Mouse (Mus musculus) kidney, embryonic 16.5 days (tissue): ENCODE results near the gene Spsb2. TPM values are rescaled to one million over a fixed set of nuclear protein-coding genes. Genes with fewer than 3 reads are reported as not detected.
A peak's percentile ranks its signal among the peaks of the same experiment; 100 is the strongest.
"Not testable (repeated sequence)": the region's sequence is repeated elsewhere in the genome, so short reads cannot be mapped to it uniquely, and the experiment has no call there.

Experiments used
- ATAC-seq: fragments of 200-750 bp; cut with Nextera tagmentation; 2 replicates; pipeline ENCODE4 v1.8.0; 2017; ENCODE audit warnings: moderate TSS enrichment; ENCODE audit not compliant: low FRiP score, low TSS enrichment
- H3K27ac ChIP-seq: fragments of 300-500 bp; sonication (generic); 2 replicates; pipeline ENCODE4 v1.5.1; 2014; ENCODE audit warnings: low read length
- H3K27me3 ChIP-seq: fragments of 300-500 bp; sonication (generic); 2 replicates; pipeline ENCODE4 v1.6.1; 2014; ENCODE audit warnings: low read length, control low read depth, mixed read lengths; ENCODE audit not compliant: insufficient read depth
- H3K36me3 ChIP-seq: fragments of 300-500 bp; sonication (generic); 2 replicates; pipeline ENCODE4 v1.6.1; 2014; ENCODE audit warnings: low read length, control low read depth, mixed read lengths; ENCODE audit not compliant: insufficient read depth
- H3K4me1 ChIP-seq: fragments of 300-500 bp; sonication (generic); 2 replicates; pipeline ENCODE4 v1.6.1; 2014; ENCODE audit warnings: low read length, control low read depth, mixed read lengths; ENCODE audit not compliant: insufficient read depth
- H3K4me2 ChIP-seq: fragments of 300-500 bp; sonication (generic); replicated peaks from 2 replicates; pipeline ENCODE4 v1.6.1; 2014; ENCODE audit warnings: low read depth, low read length
- H3K4me3 ChIP-seq: fragments of 300-500 bp; sonication (generic); 2 replicates; pipeline ENCODE4 v1.5.1; 2014; ENCODE audit warnings: mild to moderate bottlenecking, low read length
- H3K9ac ChIP-seq: fragments of 300-500 bp; sonication (generic); replicated peaks from 2 replicates; pipeline ENCODE4 v1.6.1; 2014; ENCODE audit warnings: low read length
- H3K9me3 ChIP-seq: fragments of 300-500 bp; sonication (generic); 2 replicates; pipeline ENCODE4 v1.6.1; 2016; ENCODE audit warnings: low read length, control low read depth
- WGBS: fragments of 180-500 bp; shearing (Covaris S2); extraction: QIAGEN DNeasy Blood & Tissue Kit; methylation state at CpG from one replicate; pipeline ENCODE4 v1.1.7; 2014; 5-methylcytosine and 5-hydroxymethylcytosine counted together
- polyA plus RNA-seq: library from polyadenylated mRNA; unstranded; fragments of >200 nt; fragmentation: Nextera tagmentation; extraction: Ambion mirVana; gene quantifications from 2 replicates; pipeline ENCODE4 v1.2.1, GENCODE M21; 2015

The Spsb2 gene
- polyA plus RNA-seq, 1 experiment from 2014 or later = 21.5 TPM

GRCm38 (mm10) chr6:124807366-124807765 lies 1.1 kb upstream of the Spsb2 start:
- Histone ChIP-seq H3K4me1 (peaks cover 30% of the 10 kb centered on the region), H3K4me3 (no peak overlapping the region), H3K9ac (no peak overlapping the region), H3K27me3 (no peaks in the 10 kb centered on the region), H3K36me3 (peaks cover 11% of the 10 kb centered on the region), H3K9me3 (no peaks in the 10 kb centered on the region), H3K27ac (no peak overlapping the region), H3K4me2 (no peak overlapping the region)
- WGBS = 85% methylated on average over 4 of the region's 4 CpGs
- ATAC-seq = no peak

DNA sequence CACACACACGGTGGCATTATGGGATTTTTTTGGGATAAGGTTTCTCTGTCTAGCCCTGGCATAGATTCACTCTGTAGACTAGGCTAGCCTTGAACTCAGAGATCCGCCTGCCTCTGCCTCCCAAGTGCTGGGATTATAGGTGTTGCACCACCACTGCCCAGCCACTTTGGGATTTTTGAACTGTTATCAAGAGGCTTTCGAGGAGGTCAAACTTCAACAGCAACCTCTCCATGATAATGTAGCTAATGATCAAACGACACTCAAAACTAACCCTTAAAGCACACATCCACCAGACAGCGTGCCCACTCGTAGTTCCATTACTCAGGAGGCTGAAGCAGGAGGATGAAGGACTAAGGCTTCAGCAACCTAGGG lies 489 bp upstream of the Spsb2 start:
- no peak for ATAC-seq
- H3K9ac ChIP-seq = peak overlapping the region; percentile 86
- H3K9me3 ChIP-seq = no peaks in the 10 kb centered on the region
- peak overlapping the region; percentile 98 for H3K4me2 ChIP-seq
- WGBS = 71% methylated on average over 6 of the region's 6 CpGs
- peaks cover 11% of the 10 kb centered on the region for H3K36me3 ChIP-seq
- H3K4me3 ChIP-seq = peak overlapping the region; percentile 72
- H3K27ac ChIP-seq = peak overlapping the region; percentile 98
- H3K4me1 ChIP-seq = peaks cover 36% of the 10 kb centered on the region
- no peaks in the 10 kb centered on the region for H3K27me3 ChIP-seq

- WGBS = under 1% methylated on average over 35 of the region's 35 CpGs
- Histone ChIP-seq H3K9me3 (no peaks in the 10 kb centered on the region), H3K4me1 (peaks cover 39% of the 10 kb centered on the region), H3K27me3 (no peaks in the 10 kb centered on the region), H3K4me2 (peak overlapping the region; percentile 98), H3K36me3 (peaks cover 11% of the 10 kb centered on the region), H3K4me3 (peak overlapping the region; percentile 72), H3K27ac (peak overlapping the region; percentile 98), H3K9ac (peak overlapping the region; percentile 86)
- ATAC-seq = peak; percentile 29
These were observed 752 bp downstream of the Spsb2 start for GRCm38 (mm10) chr6:124809052-124809774.

GRCm38 (mm10) chr6:124809775-124810538 lies 1.5 kb downstream of the Spsb2 start:
- Histone ChIP-seq H3K36me3 (peaks cover 11% of the 10 kb centered on the region), H3K27ac (peak overlapping the region; percentile 98), H3K4me1 (peaks cover 46% of the 10 kb centered on the region), H3K9ac (peak overlapping the region; percentile 86), H3K9me3 (no peaks in the 10 kb centered on the region), H3K4me3 (peak overlapping the region; percentile 72), H3K27me3 (no peaks in the 10 kb centered on the region), H3K4me2 (peak overlapping the region; percentile 98)
- WGBS = 42% methylated on average over 14 of the region's 14 CpGs
- peak; percentile 1; the same call in 1 of the 2 replicates for ATAC-seq

DNA sequence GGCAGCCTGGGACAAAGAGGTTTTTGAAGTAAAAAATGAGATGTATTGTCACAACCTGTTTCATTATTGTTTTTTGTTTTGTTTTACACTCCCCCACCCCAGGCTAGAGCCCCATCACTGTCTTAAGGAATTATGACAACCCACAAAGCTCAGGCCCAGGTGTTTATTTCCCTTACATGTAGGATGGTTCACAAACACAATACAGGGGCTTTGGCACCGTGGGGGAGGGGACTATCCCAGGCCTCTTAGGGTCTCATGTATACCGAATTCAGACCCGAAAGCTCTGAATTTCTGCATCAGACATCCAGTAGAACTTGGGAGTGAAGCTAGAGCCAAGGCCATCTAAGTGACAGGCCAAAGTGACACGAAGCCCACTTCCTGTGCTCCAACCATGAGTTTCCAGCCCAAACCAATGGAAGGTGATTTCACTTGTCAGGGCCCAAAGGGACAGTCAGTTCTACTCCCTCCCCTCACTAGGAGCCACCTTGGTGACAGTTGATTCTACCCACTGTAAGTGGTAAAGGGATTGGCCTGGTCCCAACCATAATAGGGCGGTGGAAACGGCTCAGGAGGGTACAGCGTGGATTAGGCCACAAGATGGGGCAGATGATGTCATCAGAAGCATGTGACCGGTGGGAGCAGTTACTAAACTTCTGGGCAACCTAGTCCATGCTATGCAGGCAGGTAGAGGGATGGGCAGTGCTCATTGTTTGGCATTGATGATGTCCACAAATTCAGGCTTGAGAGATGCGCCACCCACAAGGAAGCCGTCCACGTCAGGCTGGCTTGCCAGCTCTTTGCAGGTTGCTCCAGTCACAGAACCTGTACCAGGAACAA lies 2.3 kb downstream of the Spsb2 start:
- not testable (repeated sequence) for H3K27me3 ChIP-seq, H3K9ac ChIP-seq, H3K9me3 ChIP-seq, H3K27ac ChIP-seq, H3K4me3 ChIP-seq, ATAC-seq
- H3K36me3 ChIP-seq = peaks cover 11% of the 10 kb centered on the region
- WGBS = 85% methylated on average over 11 of the region's 11 CpGs
- 0 out of 2 replicates have a peak overlapping the region, but pooled peaks have one; percentile 98 for H3K4me2 ChIP-seq
- H3K4me1 ChIP-seq = peaks cover 50% of the 10 kb centered on the region

DNA sequence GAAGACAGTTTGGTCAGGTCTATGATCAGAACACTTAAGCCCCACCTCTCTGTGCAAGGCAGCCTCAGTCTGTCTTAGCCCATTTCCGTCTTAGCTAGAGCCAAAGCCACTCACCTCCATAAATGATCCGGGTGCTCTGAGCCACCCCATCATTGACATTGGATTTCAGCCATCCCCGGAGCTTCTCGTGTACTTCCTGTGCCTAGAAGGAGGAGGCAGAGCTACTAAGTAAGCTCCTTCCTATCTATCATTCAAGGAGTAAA lies 2.9 kb downstream of the Spsb2 start:
- Histone ChIP-seq H3K4me3 (no peak overlapping the region), H3K27me3 (no peaks in the 10 kb centered on the region), H3K4me2 (no peak overlapping the region), H3K9me3 (no peaks in the 10 kb centered on the region), H3K36me3 (peaks cover 16% of the 10 kb centered on the region), H3K9ac (no peak overlapping the region), H3K27ac (no peak overlapping the region), H3K4me1 (peaks cover 47% of the 10 kb centered on the region)
- WGBS = 69% methylated on average over 4 of the region's 4 CpGs
- no peak for ATAC-seq

GRCm38 (mm10) chr6:124811701-124812560 lies 3.5 kb downstream of the Spsb2 start:
- Histone ChIP-seq H3K4me3 (peak overlapping the region; percentile 84), H3K9me3 (no peaks in the 10 kb centered on the region), H3K27ac (no peak overlapping the region), H3K9ac (peak overlapping the region; percentile 91; the same call in 1 of the 2 replicates), H3K36me3 (peaks cover 22% of the 10 kb centered on the region), H3K27me3 (no peaks in the 10 kb centered on the region), H3K4me1 (peaks cover 42% of the 10 kb centered on the region), H3K4me2 (peak overlapping the region; percentile 90)
- WGBS = 83% methylated on average over 24 of the region's 24 CpGs
- no peak for ATAC-seq

DNA sequence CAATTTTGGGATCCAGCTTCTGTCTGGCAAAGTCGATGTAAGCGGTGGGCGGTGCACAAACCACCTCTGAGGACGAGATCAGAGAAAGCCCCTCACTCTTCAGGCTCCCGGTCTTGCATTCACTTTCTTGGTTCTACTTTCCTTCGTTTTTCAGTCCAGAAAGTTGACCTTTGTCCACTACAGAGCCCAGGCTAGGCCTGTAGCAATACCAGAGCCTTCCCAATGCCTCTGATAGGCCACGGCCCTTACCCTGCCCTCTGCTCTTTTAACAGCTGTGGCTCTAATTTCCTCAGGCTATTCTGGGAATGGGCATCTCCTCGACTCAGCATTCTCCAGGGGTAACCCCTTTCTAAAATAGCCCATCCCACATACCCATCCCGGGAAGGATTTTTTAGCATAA lies 4.4 kb downstream of the Spsb2 start:
- Histone ChIP-seq H3K4me1 (peaks cover 42% of the 10 kb centered on the region), H3K27me3 (no peaks in the 10 kb centered on the region), H3K9me3 (no peaks in the 10 kb centered on the region), H3K4me2 (peak overlapping the region; percentile 90), H3K36me3 (peaks cover 31% of the 10 kb centered on the region), H3K9ac (peak overlapping the region; percentile 91), H3K4me3 (peak overlapping the region; percentile 84), H3K27ac (peak overlapping the region; percentile 93)
- WGBS = 18% methylated on average over 9 of the region's 9 CpGs
- ATAC-seq = no peak

GRCm38 (mm10) chr6:124813496-124813895 lies 5.0 kb downstream of the Spsb2 start:
- H3K36me3 ChIP-seq = peaks cover 38% of the 10 kb centered on the region

More at GRCm38 (mm10) chr6:124813496-124813895, 5.0 kb downstream of the Spsb2 start:
- H3K27ac ChIP-seq = peak overlapping the region; percentile 93
- WGBS = under 1% methylated on average over 18 of the region's 18 CpGs
- peak overlapping the region; percentile 90 for H3K4me2 ChIP-seq
- H3K9me3 ChIP-seq = no peaks in the 10 kb centered on the region
- no peaks in the 10 kb centered on the region for H3K27me3 ChIP-seq
- H3K4me1 ChIP-seq = peaks cover 38% of the 10 kb centered on the region
- peak overlapping the region; percentile 91 for H3K9ac ChIP-seq
- peak; percentile 43 for ATAC-seq
- H3K4me3 ChIP-seq = peak overlapping the region; percentile 84
